Mouse (Mus musculus) myocyte (in vitro differentiated cells): Measurements from ENCODE around the gene Astn1. TPM values are rescaled to one million over a fixed set of nuclear protein-coding genes. Genes with fewer than 3 reads are reported as not detected.

ENCODE experiments used
- H3K27me3 ChIP-seq: one replicate; pipeline ENCODE4 v1.6.1; 2011; ENCODE audit not compliant: control insufficient read depth, insufficient read depth, insufficient read length
- H3K36me3 ChIP-seq: one replicate; pipeline ENCODE4 v1.6.1; 2011; ENCODE audit not compliant: control insufficient read depth, insufficient read depth
- H3K4me2 ChIP-seq: one replicate; pipeline ENCODE4 v1.6.1; 2011; ENCODE audit warnings: low read depth, control low read depth
- H3K4me3 ChIP-seq: one replicate; pipeline ENCODE4 v1.5.1; 2011; ENCODE audit warnings: mild to moderate bottlenecking, control low read depth, moderate library complexity
- H3K79me2 ChIP-seq: one replicate; pipeline ENCODE4 v1.6.1; 2011; ENCODE audit not compliant: control insufficient read depth, insufficient read depth
- H3ac ChIP-seq: one replicate; pipeline ENCODE4 v1.6.1; 2011; ENCODE audit not compliant: control insufficient read depth, insufficient read length
- CEBPB ChIP-seq: IDR thresholded peaks from 2 replicates; pipeline ENCODE4 v1.6.1; 2011; ENCODE audit warnings: mild to moderate bottlenecking, moderate library complexity; ENCODE audit not compliant: poor library complexity, insufficient read depth, severe bottlenecking
- E2F4 ChIP-seq: IDR thresholded peaks from one replicate; pipeline ENCODE4 v1.6.1; 2011; ENCODE audit warnings: mild to moderate bottlenecking, control low read depth, moderate library complexity; ENCODE audit not compliant: insufficient read depth
- MAX ChIP-seq: IDR thresholded peaks from one replicate; pipeline ENCODE4 v1.6.1; 2011; ENCODE audit warnings: low read depth, mild to moderate bottlenecking, control low read depth
- MYOD1 ChIP-seq, 3 experiments: IDR thresholded peaks; one replicate each; pipeline ENCODE4 v1.6.1; 2011; ENCODE audit warnings: control low read depth in 2 of 3, low read depth in 2 of 3, mild to moderate bottlenecking in 2 of 3, moderate library complexity in 1 of 3; ENCODE audit not compliant: insufficient read length in 2 of 3, control insufficient read depth in 1 of 3
- MYOG ChIP-seq, 3 experiments: IDR thresholded peaks; one replicate each; pipeline ENCODE4 v1.6.1; 2011; ENCODE audit warnings: control low read depth in 2 of 3, low read depth in 2 of 3, mild to moderate bottlenecking in 2 of 3; ENCODE audit not compliant: insufficient read length in 2 of 3, control insufficient read depth in 1 of 3, insufficient read depth in 1 of 3
- POLR2A ChIP-seq: IDR thresholded peaks from one replicate; pipeline ENCODE4 v1.6.1; 2011; ENCODE audit warnings: low read depth, mild to moderate bottlenecking, control low read depth, moderate library complexity; ENCODE audit not compliant: insufficient read length
- POLR2AphosphoS2 ChIP-seq: IDR thresholded peaks from one replicate; pipeline ENCODE4 v1.6.1; 2011; ENCODE audit warnings: low read depth, control low read depth; ENCODE audit not compliant: insufficient read length
- REST ChIP-seq: IDR thresholded peaks from one replicate; pipeline ENCODE4 v1.6.1; 2011; ENCODE audit warnings: mild to moderate bottlenecking, control low read depth, moderate library complexity; ENCODE audit not compliant: insufficient read depth, insufficient read length
- SRF ChIP-seq: IDR thresholded peaks from one replicate; pipeline ENCODE4 v1.6.1; 2011; ENCODE audit warnings: low read depth; ENCODE audit not compliant: control insufficient read depth, insufficient read length
- TCF12 ChIP-seq: IDR thresholded peaks from one replicate; pipeline ENCODE4 v1.6.1; 2011; ENCODE audit warnings: mild to moderate bottlenecking, control low read depth; ENCODE audit not compliant: poor library complexity, insufficient read depth, severe bottlenecking
- TCF3 ChIP-seq: IDR thresholded peaks from one replicate; pipeline ENCODE4 v1.6.1; 2011; ENCODE audit warnings: low read depth, control low read depth; ENCODE audit not compliant: insufficient read length
- USF1 ChIP-seq: IDR thresholded peaks from one replicate; pipeline ENCODE4 v1.6.1; 2011; ENCODE audit warnings: low read depth, mild to moderate bottlenecking, control low read depth, moderate library complexity
- polyA plus RNA-seq: library from polyadenylated mRNA; unstranded; fragments of >200 nt; fragmentation: generic; extraction: Trizol; gene quantifications from one replicate; pipeline ENCODE4 v1.2.1, GENCODE M21; 2012; ENCODE audit warnings: missing spikeins

Gene Astn1
- polyA plus RNA-seq, 1 experiment = not detected

DNA sequence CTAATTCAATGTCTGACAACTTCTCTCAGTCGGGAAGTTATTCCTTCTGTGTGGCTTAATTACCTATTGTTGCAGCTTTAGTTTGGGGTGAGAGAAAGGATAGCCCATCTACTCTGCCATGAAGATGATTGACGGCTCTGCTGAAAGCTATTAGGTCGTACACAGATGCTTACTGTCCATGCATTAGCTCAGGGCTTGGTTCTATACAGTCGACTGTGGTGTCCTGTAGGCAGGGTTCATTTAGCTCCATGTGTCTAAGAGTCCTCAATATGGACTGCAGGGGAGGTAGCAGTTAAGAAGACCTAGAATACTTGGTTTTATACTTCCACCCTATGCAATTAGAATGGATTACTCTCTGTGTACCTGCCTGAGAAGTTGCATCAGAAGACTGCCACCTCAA lies 138.1 kb downstream of the Astn1 start:
- H3K4me2 ChIP-seq = no peak overlapping the region
- H3K36me3 ChIP-seq = no peaks in the 10 kb centered on the region
- TF ChIP-seq CEBPB (no peak), MYOG (IDR thresholded peaks at IDR 0.05; ENCODE audit: control insufficient read depth in 1 of 3, insufficient read depth in 1 of 3, insufficient read length in 2 of 3, low read depth in 2 of 3) (no peak), E2F4 (no peak), MYOD1 (IDR thresholded peaks at IDR 0.05; ENCODE audit: control insufficient read depth in 1 of 3, insufficient read length in 2 of 3, low read depth in 2 of 3) (no peak), SRF (no peak), REST (no peak), POLR2A (no peak), USF1 (no peak), POLR2AphosphoS2 (no peak), TCF12 (no peak), TCF3 (no peak), MAX (no peak)
- H3K79me2 ChIP-seq = no peaks in the 10 kb centered on the region
- no peak overlapping the region for H3K4me3 ChIP-seq
- H3K27me3 ChIP-seq = peaks cover 2% of the 10 kb centered on the region
- no peak overlapping the region for H3ac ChIP-seq

DNA sequence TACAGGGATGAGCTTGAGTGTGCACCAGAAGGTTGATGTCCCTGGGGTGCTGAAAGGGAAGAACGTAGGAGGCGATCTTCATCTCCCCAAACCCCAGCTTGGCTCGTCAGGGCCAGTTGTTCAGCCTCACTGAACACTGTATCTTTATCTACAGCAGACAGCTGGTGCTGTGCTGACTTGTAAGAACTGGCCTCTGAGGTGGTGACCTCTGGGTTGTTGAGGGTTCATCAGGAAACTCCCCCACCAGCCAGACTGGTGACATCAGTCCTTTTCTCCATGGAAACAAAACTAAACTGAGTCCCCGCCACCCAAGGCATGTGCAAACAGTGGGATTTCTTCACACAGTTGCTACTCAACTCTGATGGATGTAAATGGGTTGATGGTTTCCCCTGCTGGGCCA lies 138.9 kb downstream of the Astn1 start:
- H3ac ChIP-seq = no peak overlapping the region
- no peak overlapping the region for H3K4me2 ChIP-seq
- no peaks in the 10 kb centered on the region for H3K79me2 ChIP-seq
- H3K4me3 ChIP-seq = no peak overlapping the region
- peaks cover 7% of the 10 kb centered on the region for H3K27me3 ChIP-seq
- no peaks in the 10 kb centered on the region for H3K36me3 ChIP-seq
- TF ChIP-seq REST (no peak), TCF3 (no peak), POLR2AphosphoS2 (no peak), MYOD1 (IDR thresholded peaks at IDR 0.05; ENCODE audit: control insufficient read depth in 1 of 3, insufficient read length in 2 of 3, low read depth in 2 of 3) (no peak), CEBPB (no peak), E2F4 (no peak), POLR2A (no peak), SRF (no peak), TCF12 (no peak), MYOG (IDR thresholded peaks at IDR 0.05; ENCODE audit: control insufficient read depth in 1 of 3, insufficient read depth in 1 of 3, insufficient read length in 2 of 3, low read depth in 2 of 3) (no peak), MAX (no peak)

DNA sequence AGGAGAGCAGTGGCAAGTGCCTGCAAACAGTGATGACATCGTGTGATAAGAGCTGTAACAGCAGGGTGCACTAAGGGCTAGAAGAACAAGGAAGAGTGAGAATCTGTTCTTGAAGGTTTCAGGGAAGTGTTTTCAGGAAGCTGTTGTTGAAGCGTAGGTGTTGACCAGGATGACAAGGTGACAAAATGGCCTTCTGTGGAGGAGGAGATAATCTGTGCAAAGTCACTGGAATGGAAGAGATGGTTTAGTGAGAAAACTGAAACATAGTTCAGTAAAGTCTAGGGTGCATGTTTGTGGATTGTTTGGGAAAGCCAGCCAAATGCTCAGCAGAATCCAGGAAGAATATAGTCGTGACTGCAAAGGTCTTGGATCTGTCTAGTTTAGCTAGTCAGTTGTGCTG lies 145.5 kb downstream of the Astn1 start:
- Histone ChIP-seq H3ac (no peak overlapping the region), H3K36me3 (no peaks in the 10 kb centered on the region), H3K4me3 (no peak overlapping the region), H3K79me2 (no peaks in the 10 kb centered on the region), H3K4me2 (no peak overlapping the region), H3K27me3 (peaks cover 7% of the 10 kb centered on the region)
- TF ChIP-seq MAX = no peak
- TF ChIP-seq REST = no peak
- no peak for TF ChIP-seq TCF12
- TF ChIP-seq TCF3 = no peak
- no peak for TF ChIP-seq E2F4
- no peak for TF ChIP-seq USF1
- no peak for TF ChIP-seq MYOD1 (IDR thresholded peaks at IDR 0.05; ENCODE audit: control insufficient read depth in 1 of 3, insufficient read length in 2 of 3, low read depth in 2 of 3)
- TF ChIP-seq POLR2A = no peak
- no peak for TF ChIP-seq SRF
- TF ChIP-seq POLR2AphosphoS2 = no peak
- no peak for TF ChIP-seq MYOG (IDR thresholded peaks at IDR 0.05; ENCODE audit: control insufficient read depth in 1 of 3, insufficient read depth in 1 of 3, insufficient read length in 2 of 3, low read depth in 2 of 3)
- TF ChIP-seq CEBPB = no peak

DNA sequence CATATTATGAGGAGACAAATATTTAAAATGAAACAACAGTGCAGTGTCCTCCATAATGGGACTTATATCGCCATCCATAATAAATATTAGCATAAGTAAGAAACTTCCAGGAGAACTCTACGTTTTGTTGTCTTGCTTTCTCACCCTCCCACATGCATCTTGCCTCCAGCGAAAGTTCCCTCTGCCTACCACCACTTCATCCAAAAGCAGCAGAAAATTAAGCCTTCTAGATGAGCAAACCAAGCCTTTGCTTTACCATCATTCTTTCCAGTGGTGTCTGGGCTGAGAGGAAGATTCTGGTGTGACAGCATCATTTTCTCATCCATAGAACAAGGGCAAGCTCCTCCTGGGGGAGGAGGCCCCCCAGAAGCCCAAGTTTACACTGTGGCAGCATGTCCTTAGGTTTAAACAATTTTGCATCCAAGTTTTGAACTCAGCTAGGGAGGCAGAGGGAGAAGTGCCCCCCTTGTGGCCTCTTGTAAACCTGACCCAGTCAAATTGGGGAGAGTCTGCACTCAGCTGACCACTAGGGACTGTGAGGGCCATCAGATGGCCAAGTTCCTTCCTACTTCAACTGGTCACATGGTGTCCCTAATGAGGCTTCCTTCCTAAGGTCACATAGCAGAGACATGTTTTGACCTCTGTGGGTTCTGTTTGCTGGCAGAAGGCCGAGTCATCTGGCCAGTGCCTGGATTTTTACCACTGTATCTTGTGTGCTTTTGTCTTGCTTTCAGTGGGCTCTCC lies 147.2 kb downstream of the Astn1 start:
- Histone ChIP-seq H3K4me3 (no peak overlapping the region), H3K27me3 (peaks cover 7% of the 10 kb centered on the region), H3K79me2 (no peaks in the 10 kb centered on the region), H3K4me2 (no peak overlapping the region), H3ac (no peak overlapping the region), H3K36me3 (no peaks in the 10 kb centered on the region)
- TF ChIP-seq TCF3 (no peak), TCF12 (no peak), USF1 (no peak), POLR2A (no peak), MYOG (IDR thresholded peaks at IDR 0.05; ENCODE audit: control insufficient read depth in 1 of 3, insufficient read depth in 1 of 3, insufficient read length in 2 of 3, low read depth in 2 of 3) (no peak), E2F4 (no peak), MAX (no peak), POLR2AphosphoS2 (no peak), SRF (no peak), REST (no peak), MYOD1 (IDR thresholded peaks at IDR 0.05; ENCODE audit: control insufficient read depth in 1 of 3, insufficient read length in 2 of 3, low read depth in 2 of 3) (no peak), CEBPB (no peak)
